Mouse (Mus musculus) midbrain, postnatal 0 days (tissue): Measurements from ENCODE around the gene Chsy1. TPM values are rescaled to one million over a fixed set of nuclear protein-coding genes. Genes with fewer than 3 reads are reported as not detected.

Experiments
- ATAC-seq: fragments of 200-750 bp; cut with Nextera tagmentation; 2 replicates; pipeline ENCODE4 v1.8.0; 2017; ENCODE audit warnings: moderate number of reproducible peaks, mild to moderate bottlenecking, moderate TSS enrichment, moderate library complexity; ENCODE audit not compliant: low FRiP score
- DNase-seq: peaks from one replicate; pipeline ENCODE4 v3.0.0-alpha.2; 2015; ENCODE audit warnings: low spot score
- H3K27ac ChIP-seq: fragments of 300-500 bp; sonication (generic); 2 replicates; pipeline ENCODE4 v1.5.1; 2014; ENCODE audit warnings: low read depth, mild to moderate bottlenecking, low read length, mixed read lengths
- H3K27me3 ChIP-seq: fragments of 300-500 bp; sonication (generic); 2 replicates; pipeline ENCODE4 v1.6.1; 2014; ENCODE audit warnings: low read length, control low read depth, mixed read lengths; ENCODE audit not compliant: insufficient read depth
- H3K36me3 ChIP-seq: fragments of 300-500 bp; sonication (generic); 2 replicates; pipeline ENCODE4 v1.6.1; 2014; ENCODE audit warnings: low read length, control low read depth, mixed read lengths; ENCODE audit not compliant: insufficient read depth
- H3K4me1 ChIP-seq: fragments of 300-500 bp; sonication (generic); 2 replicates; pipeline ENCODE4 v1.6.1; 2014; ENCODE audit warnings: mild to moderate bottlenecking, control low read depth, antibody characterized with exemption, low read length, mixed read lengths; ENCODE audit not compliant: insufficient read depth
- H3K4me2 ChIP-seq: fragments of 300-500 bp; sonication (generic); 2 replicates; pipeline ENCODE4 v1.6.1; 2014; ENCODE audit warnings: low read depth, mild to moderate bottlenecking, low read length, mixed read lengths; ENCODE audit not compliant: poor library complexity, severe bottlenecking
- H3K4me3 ChIP-seq: fragments of 300-500 bp; sonication (generic); 2 replicates; pipeline ENCODE4 v1.5.1; 2014; ENCODE audit warnings: low read depth, mild to moderate bottlenecking, low read length, moderate library complexity
- H3K9ac ChIP-seq: fragments of 300-500 bp; sonication (generic); replicated peaks from 2 replicates; pipeline ENCODE4 v1.6.1; 2014; ENCODE audit warnings: mild to moderate bottlenecking, low read length, moderate library complexity, mixed read lengths; ENCODE audit not compliant: poor library complexity, severe bottlenecking
- H3K9me3 ChIP-seq: fragments of 300-500 bp; sonication (generic); 2 replicates; pipeline ENCODE4 v1.6.1; 2016; ENCODE audit warnings: low read length, control low read depth
- CTCF ChIP-seq: IDR thresholded peaks from 2 replicates; pipeline ENCODE4 v1.5.1; 2016; ENCODE audit warnings: antibody characterized with exemption, mild to moderate bottlenecking
- WGBS: fragments of 180-500 bp; shearing (Covaris S2); extraction: QIAGEN DNeasy Blood & Tissue Kit; methylation state at CpG from one replicate; pipeline ENCODE4 v1.1.7; 2014; 5-methylcytosine and 5-hydroxymethylcytosine counted together
- polyA plus RNA-seq: library from polyadenylated mRNA; unstranded; fragments of >200 nt; fragmentation: Nextera tagmentation; extraction: Ambion mirVana; gene quantifications from 2 replicates; pipeline ENCODE4 v1.2.1, GENCODE M21; 2015
- total RNA-seq: library from RNA; depleted of rRNA; stranded (reverse); fragments of >200 nt; gene quantifications from 2 replicates; pipeline ENCODE4 v1.2.3, GENCODE M21; 2014

Chsy1 gene
- total and polyA plus RNA-seq, 2 experiments from 2014 or later: 7.2 to 38.9 TPM

DNA sequence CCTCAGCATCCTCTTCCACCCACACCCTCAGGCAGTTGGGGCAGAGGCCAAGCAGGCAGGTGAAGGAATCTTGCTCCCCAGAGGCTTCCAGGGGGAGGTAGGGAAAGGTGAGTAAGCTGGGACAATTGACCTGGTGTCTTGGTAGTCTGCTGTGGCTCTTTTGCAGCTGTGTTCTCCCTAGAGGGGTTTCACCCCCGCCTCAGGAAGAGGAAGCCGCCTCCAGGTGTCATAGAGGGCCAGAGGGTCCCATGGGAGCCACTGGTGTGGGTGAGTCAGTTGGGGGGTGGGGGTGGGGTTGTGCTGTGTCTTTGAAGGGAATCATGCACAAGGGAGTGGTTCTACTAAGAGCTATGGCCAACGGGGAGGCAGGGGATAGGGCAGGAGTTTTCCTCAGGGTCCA is 85.2 kb downstream of the Chsy1 start:
- H3K9ac ChIP-seq: no peak overlapping the region
- ATAC-seq: no peak
- no peaks in the 10 kb centered on the region for H3K4me1 ChIP-seq
- no peaks in the 10 kb centered on the region for H3K36me3 ChIP-seq
- no peak overlapping the region for H3K4me2 ChIP-seq
- 75% methylated on average over 3 of the region's 3 CpGs for WGBS
- no peak for TF ChIP-seq CTCF
- no peaks in the 10 kb centered on the region for H3K9me3 ChIP-seq
- H3K4me3 ChIP-seq: no peak overlapping the region
- DNase-seq: no peak
- H3K27ac ChIP-seq: no peak overlapping the region
- H3K27me3 ChIP-seq: no peaks in the 10 kb centered on the region

DNA sequence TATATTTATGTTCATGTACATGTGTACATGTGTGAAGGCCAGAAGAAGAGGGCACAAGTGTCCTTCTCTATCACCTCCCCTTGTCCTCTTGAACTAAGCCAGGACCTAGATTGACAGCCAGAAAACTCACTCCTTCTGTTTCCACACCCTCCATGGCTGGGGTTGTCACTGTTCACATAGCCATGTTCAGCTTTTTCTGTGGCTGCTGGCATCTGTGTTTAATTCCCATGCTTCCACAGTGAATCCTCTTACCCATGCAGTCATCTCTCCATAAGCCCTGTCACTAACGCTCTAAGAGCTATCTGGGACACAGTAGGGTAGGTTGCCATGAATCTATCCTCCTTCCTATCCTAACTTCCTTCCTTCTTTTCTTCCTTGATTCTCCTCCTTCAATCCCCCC is 86.6 kb downstream of the Chsy1 start:
- Histone ChIP-seq H3K36me3 (no peaks in the 10 kb centered on the region), H3K9me3 (no peaks in the 10 kb centered on the region), H3K4me1 (peaks cover 6% of the 10 kb centered on the region; the same call in 1 of the 2 replicates), H3K27me3 (no peaks in the 10 kb centered on the region), H3K9ac (no peak overlapping the region), H3K27ac (no peak overlapping the region), H3K4me2 (no peak overlapping the region), H3K4me3 (no peak overlapping the region)
- TF ChIP-seq CTCF: no peak
- DNase-seq (no peak), ATAC-seq (no peak)
- 83% methylated on average over 1 of the region's 1 CpGs for WGBS

DNA sequence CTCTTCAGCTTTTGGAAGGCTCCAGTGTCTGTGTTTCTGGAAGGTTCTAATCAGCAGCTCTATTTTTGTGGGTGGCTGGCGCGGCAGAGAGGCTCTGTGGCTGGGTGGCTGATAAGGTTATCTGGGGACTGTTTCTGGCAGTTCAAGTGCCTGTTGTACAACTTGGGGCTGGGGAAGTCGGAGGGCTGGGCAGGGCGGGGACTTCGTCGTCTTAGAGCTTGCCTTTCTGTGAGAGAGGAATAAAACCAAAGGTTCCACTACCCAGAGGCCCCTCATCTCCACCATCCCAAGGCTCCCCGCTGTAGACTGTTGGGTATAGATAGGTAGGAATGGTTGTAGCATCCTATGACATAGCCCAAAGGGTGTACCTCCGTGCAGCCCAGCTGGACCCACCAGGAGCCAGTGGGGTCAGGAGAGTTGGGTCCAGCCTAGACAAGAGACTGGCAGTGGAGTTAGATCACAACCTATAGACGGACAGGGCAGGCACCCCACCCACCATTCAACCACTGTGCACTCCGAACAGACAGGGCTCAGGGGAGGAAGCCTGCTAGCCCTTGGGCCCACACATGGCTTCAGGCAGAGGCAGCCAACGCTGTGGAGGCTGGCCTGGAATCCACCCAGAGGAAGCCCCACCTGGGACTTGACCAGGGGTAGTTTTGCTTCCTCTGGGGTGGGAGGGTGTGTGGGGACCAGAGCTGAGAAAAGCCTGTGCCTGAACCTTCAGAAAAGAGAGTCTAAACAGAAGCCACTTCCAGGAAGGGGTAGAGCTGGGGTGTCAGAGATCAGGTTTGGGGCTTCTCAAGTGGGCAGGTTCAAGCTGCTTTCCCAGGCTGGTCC is 87.5 kb downstream of the Chsy1 start:
- Histone ChIP-seq H3K4me2 (no peak overlapping the region), H3K9me3 (no peaks in the 10 kb centered on the region), H3K4me1 (peaks cover 6% of the 10 kb centered on the region; the same call in 1 of the 2 replicates), H3K27ac (no peak overlapping the region), H3K36me3 (no peaks in the 10 kb centered on the region), H3K27me3 (no peaks in the 10 kb centered on the region), H3K9ac (no peak overlapping the region), H3K4me3 (no peak overlapping the region)
- TF ChIP-seq CTCF: no peak
- DNase-seq (no peak), ATAC-seq (no peak)
- 86% methylated on average over 11 of the region's 11 CpGs for WGBS

DNA sequence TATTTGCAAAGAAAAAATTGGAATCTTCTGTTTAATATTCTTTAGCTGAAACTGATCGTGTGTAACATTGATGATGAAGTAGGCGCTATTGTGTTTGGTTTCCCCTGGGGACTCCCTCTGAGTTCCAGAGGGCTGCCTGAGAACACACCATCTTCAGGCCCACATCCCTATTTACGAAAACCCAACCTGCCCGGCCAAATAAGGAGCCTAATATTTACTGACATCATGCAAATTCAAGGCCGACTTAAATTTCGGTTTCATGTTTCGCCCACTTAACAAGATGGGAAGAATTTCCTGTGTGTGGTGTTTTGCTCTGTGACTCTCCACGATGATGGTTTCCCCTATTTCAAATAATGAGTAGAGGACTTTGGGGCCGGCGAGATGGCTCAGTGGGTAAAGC is 89.1 kb downstream of the Chsy1 start:
- Histone ChIP-seq H3K27ac (no peak overlapping the region), H3K9me3 (no peaks in the 10 kb centered on the region), H3K36me3 (no peaks in the 10 kb centered on the region), H3K9ac (no peak overlapping the region), H3K27me3 (no peaks in the 10 kb centered on the region), H3K4me2 (no peak overlapping the region), H3K4me1 (peaks cover 6% of the 10 kb centered on the region; the same call in 1 of the 2 replicates), H3K4me3 (no peak overlapping the region)
- no peak for TF ChIP-seq CTCF
- WGBS: 87% methylated on average over 10 of the region's 10 CpGs
- DNase-seq: no peak
- no peak for ATAC-seq

DNA sequence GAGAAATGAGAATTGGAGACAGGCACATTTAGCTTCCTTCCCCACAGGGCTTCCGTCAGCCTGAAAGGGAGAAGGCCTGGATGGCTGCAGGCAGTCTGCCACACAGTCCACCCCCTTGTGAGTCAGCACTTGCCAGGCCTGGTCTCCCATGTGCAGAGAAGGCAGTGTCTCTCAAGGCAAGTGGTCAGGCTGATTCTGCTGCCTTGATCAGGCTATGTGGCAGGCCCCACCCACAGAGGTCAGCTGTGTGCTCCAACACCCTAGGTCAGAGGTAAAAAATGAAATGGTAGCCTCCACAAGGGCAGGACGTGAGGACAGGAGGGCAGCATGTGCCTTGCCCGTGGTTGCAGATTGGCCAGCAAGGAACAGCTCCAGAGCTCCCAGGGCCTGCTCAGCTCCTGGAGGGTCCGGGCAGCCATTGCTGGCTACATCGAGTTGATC is 90.1 kb downstream of the Chsy1 start:
- no peak overlapping the region for H3K4me3 ChIP-seq
- no peak overlapping the region for H3K9ac ChIP-seq
- TF ChIP-seq CTCF: no peak
- DNase-seq (peak; percentile 40), ATAC-seq (no peak)
- no peaks in the 10 kb centered on the region for H3K36me3 ChIP-seq
- 88% methylated on average over 5 of the region's 5 CpGs for WGBS
- H3K4me1 ChIP-seq: peaks cover 6% of the 10 kb centered on the region; the same call in 1 of the 2 replicates
- no peaks in the 10 kb centered on the region for H3K27me3 ChIP-seq
- H3K4me2 ChIP-seq: no peak overlapping the region
- no peak overlapping the region for H3K27ac ChIP-seq
- no peaks in the 10 kb centered on the region for H3K9me3 ChIP-seq

DNA sequence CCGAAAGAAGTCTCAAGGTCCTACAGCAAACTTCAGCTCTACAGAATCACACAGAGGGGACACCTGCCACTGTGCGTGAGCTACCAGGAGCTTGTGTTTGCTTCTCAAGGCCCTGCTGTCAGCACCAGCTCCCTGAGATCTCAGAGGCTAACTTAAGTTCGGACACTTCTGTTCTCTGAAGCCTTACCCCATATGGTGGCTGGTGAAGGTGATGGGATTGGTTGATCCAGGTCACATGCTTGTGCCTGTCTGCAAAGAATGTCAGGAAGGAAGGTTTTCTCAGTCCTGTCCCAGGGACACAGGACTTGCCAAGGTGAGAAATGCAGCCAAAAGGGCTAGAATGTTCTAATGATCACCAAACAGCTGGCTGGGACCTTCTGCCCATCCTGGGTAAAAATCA is 91.1 kb downstream of the Chsy1 start:
- 86% methylated on average over 3 of the region's 3 CpGs for whole genome bisulfite sequencing
- H3K4me2 ChIP-seq: no peak overlapping the region
- H3K27ac ChIP-seq: 0 out of 2 replicates have a peak overlapping the region, but pooled peaks have one; percentile 6
- ATAC-seq: no peak
- peaks cover 6% of the 10 kb centered on the region; the same call in 1 of the 2 replicates for H3K4me1 ChIP-seq
- no peaks in the 10 kb centered on the region for H3K9me3 ChIP-seq
- no peak for TF ChIP-seq CTCF
- H3K9ac ChIP-seq: no peak overlapping the region
- no peak for DNase-seq
- no peaks in the 10 kb centered on the region for H3K36me3 ChIP-seq
- H3K4me3 ChIP-seq: no peak overlapping the region
- H3K27me3 ChIP-seq: no peaks in the 10 kb centered on the region
